Mouse (Mus musculus) forebrain, embryonic 12.5 days (tissue): ENCODE results near the gene Inhbb. TPM values are rescaled to one million over a fixed set of nuclear protein-coding genes. Genes with fewer than 3 reads are reported as not detected.

ENCODE experiments used
- ATAC-seq: fragments of 200-750 bp; cut with Nextera tagmentation; 2 replicates; pipeline ENCODE4 v1.8.0; 2017; ENCODE audit warnings: moderate TSS enrichment; ENCODE audit not compliant: low FRiP score
- H3K27ac ChIP-seq: fragments of 300-500 bp; sonication (generic); 2 replicates; pipeline ENCODE4 v1.5.1; 2016; ENCODE audit warnings: mild to moderate bottlenecking
- H3K27me3 ChIP-seq: fragments of 300-500 bp; sonication (generic); 2 replicates; pipeline ENCODE4 v1.6.1; 2016; ENCODE audit warnings: mild to moderate bottlenecking
- H3K36me3 ChIP-seq: fragments of 300-500 bp; sonication (generic); replicated peaks from 2 replicates; pipeline ENCODE4 v1.6.1; 2016; ENCODE audit warnings: mild to moderate bottlenecking
- H3K4me1 ChIP-seq: fragments of 300-500 bp; sonication (generic); 2 replicates; pipeline ENCODE4 v1.6.1; 2016
- H3K4me2 ChIP-seq: fragments of 300-500 bp; sonication (generic); 2 replicates; pipeline ENCODE4 v1.6.1; 2016; ENCODE audit warnings: mild to moderate bottlenecking, moderate library complexity
- H3K4me3 ChIP-seq: fragments of 300-500 bp; sonication (generic); replicated peaks from 2 replicates; pipeline ENCODE4 v1.5.1; 2016; ENCODE audit warnings: mild to moderate bottlenecking
- H3K9ac ChIP-seq: fragments of 300-500 bp; sonication (generic); 2 replicates; pipeline ENCODE4 v1.6.1; 2016; ENCODE audit warnings: mild to moderate bottlenecking
- H3K9me3 ChIP-seq: fragments of 300-500 bp; sonication (generic); 2 replicates; pipeline ENCODE4 v1.6.1; 2016
- WGBS: fragments of 180-500 bp; shearing (Covaris S2); methylation state at CpG from one replicate; pipeline ENCODE4 v1.1.7; 2016; 5-methylcytosine and 5-hydroxymethylcytosine counted together
- polyA plus RNA-seq: library from polyadenylated mRNA; unstranded; fragments of >200 nt; fragmentation: Nextera tagmentation; extraction: Ambion mirVana; gene quantifications from 2 replicates; pipeline ENCODE4 v1.2.1, GENCODE M21; 2016

The Inhbb gene
- polyA plus RNA-seq, 1 experiment from 2014 or later: 1.8 TPM

- Histone ChIP-seq H3K27ac (no peak overlapping the region), H3K9me3 (no peaks in the 10 kb centered on the region), H3K4me1 (no peaks in the 10 kb centered on the region), H3K36me3 (no peaks in the 10 kb centered on the region), H3K27me3 (no peaks in the 10 kb centered on the region), H3K9ac (no peak overlapping the region), H3K4me2 (no peak overlapping the region), H3K4me3 (no peak overlapping the region)
- WGBS: 94% methylated on average over 9 of the region's 9 CpGs
- ATAC-seq: no peak
Measured at GRCm38 (mm10) chr1:119442901-119443300, 20.9 kb upstream of the Inhbb start.

GRCm38 (mm10) chr1:119438105-119438637 is 16.1 kb upstream of the Inhbb start:
- H3K4me1 ChIP-seq: no peaks in the 10 kb centered on the region
- no peak overlapping the region for H3K4me3 ChIP-seq
- no peaks in the 10 kb centered on the region for H3K9me3 ChIP-seq
- no peak for ATAC-seq
- 93% methylated on average over 9 of the region's 9 CpGs for WGBS
- H3K9ac ChIP-seq: no peak overlapping the region
- H3K36me3 ChIP-seq: no peaks in the 10 kb centered on the region
- no peaks in the 10 kb centered on the region for H3K27me3 ChIP-seq
- H3K27ac ChIP-seq: no peak overlapping the region
- no peak overlapping the region for H3K4me2 ChIP-seq

GRCm38 (mm10) chr1:119437401-119437800 is 15.4 kb upstream of the Inhbb start:
- no peak for ATAC-seq
- H3K9me3 ChIP-seq: no peaks in the 10 kb centered on the region
- 66% methylated on average over 6 of the region's 6 CpGs for WGBS
- H3K27ac ChIP-seq: no peak overlapping the region
- no peaks in the 10 kb centered on the region for H3K27me3 ChIP-seq
- no peak overlapping the region for H3K4me3 ChIP-seq
- no peaks in the 10 kb centered on the region for H3K36me3 ChIP-seq
- no peak overlapping the region for H3K4me2 ChIP-seq
- H3K9ac ChIP-seq: no peak overlapping the region
- H3K4me1 ChIP-seq: no peaks in the 10 kb centered on the region

- no peak for ATAC-seq
- no peaks in the 10 kb centered on the region for H3K36me3 ChIP-seq
Measured at GRCm38 (mm10) chr1:119424141-119424860, 2.3 kb upstream of the Inhbb start.

GRCm38 (mm10) chr1:119423510-119423909 is 1.5 kb upstream of the Inhbb start:
- 5% methylated on average over 14 of the region's 14 CpGs for WGBS
- no peak overlapping the region for H3K27ac ChIP-seq
- H3K4me2 ChIP-seq: no peak overlapping the region
- no peaks in the 10 kb centered on the region for H3K36me3 ChIP-seq
- peaks cover 77% of the 10 kb centered on the region for H3K27me3 ChIP-seq
- no peak for ATAC-seq
- no peak overlapping the region for H3K9ac ChIP-seq
- no peak overlapping the region for H3K4me3 ChIP-seq
- H3K9me3 ChIP-seq: no peaks in the 10 kb centered on the region
- peaks cover 42% of the 10 kb centered on the region for H3K4me1 ChIP-seq

More at GRCm38 (mm10) chr1:119424141-119424860, 2.3 kb upstream of the Inhbb start:
- H3K27ac ChIP-seq: no peak overlapping the region
- no peak overlapping the region for H3K9ac ChIP-seq
- no peaks in the 10 kb centered on the region for H3K9me3 ChIP-seq
- WGBS: 39% methylated on average over 6 of the region's 6 CpGs
- no peak overlapping the region for H3K4me2 ChIP-seq
- peaks cover 69% of the 10 kb centered on the region for H3K27me3 ChIP-seq
- no peak overlapping the region for H3K4me3 ChIP-seq
- peaks cover 35% of the 10 kb centered on the region for H3K4me1 ChIP-seq

GRCm38 (mm10) chr1:119422460-119423015 is 490 bp upstream of the Inhbb start:
- H3K36me3 ChIP-seq: no peaks in the 10 kb centered on the region
- peak overlapping the region; percentile 64 for H3K4me3 ChIP-seq
- H3K9ac ChIP-seq: peak overlapping the region; percentile 71
- WGBS: 1% methylated on average over 31 of the region's 32 CpGs
- H3K27me3 ChIP-seq: peaks cover 87% of the 10 kb centered on the region
- peaks cover 45% of the 10 kb centered on the region for H3K4me1 ChIP-seq
- no peaks in the 10 kb centered on the region for H3K9me3 ChIP-seq
- no peak overlapping the region for H3K27ac ChIP-seq
- ATAC-seq: peak; percentile 9; the same call in 1 of the 2 replicates
- H3K4me2 ChIP-seq: peak overlapping the region; percentile 97

GRCm38 (mm10) chr1:119420984-119421575 is 968 bp downstream of the Inhbb start:
- Histone ChIP-seq H3K4me3 (peak overlapping the region; percentile 64), H3K27me3 (peaks cover 97% of the 10 kb centered on the region), H3K27ac (no peak overlapping the region), H3K4me2 (peak overlapping the region; percentile 97), H3K9ac (peak overlapping the region; percentile 71), H3K9me3 (no peaks in the 10 kb centered on the region), H3K4me1 (peaks cover 45% of the 10 kb centered on the region), H3K36me3 (no peaks in the 10 kb centered on the region)
- ATAC-seq: peak; percentile 62
- WGBS: 0% methylated on average over 60 of the region's 78 CpGs

- WGBS: 1% methylated on average over 76 of the region's 76 CpGs
- Histone ChIP-seq H3K27me3 (peaks cover 90% of the 10 kb centered on the region), H3K36me3 (no peaks in the 10 kb centered on the region), H3K4me1 (peaks cover 45% of the 10 kb centered on the region), H3K9ac (peak overlapping the region; percentile 71), H3K9me3 (no peaks in the 10 kb centered on the region), H3K4me3 (peak overlapping the region; percentile 64), H3K27ac (no peak overlapping the region), H3K4me2 (peak overlapping the region; percentile 97)
- ATAC-seq: peak; percentile 7; the same call in 1 of the 2 replicates
Measured at GRCm38 (mm10) chr1:119420189-119420983, 1.7 kb downstream of the Inhbb start.

- H3K27ac ChIP-seq: no peak overlapping the region
- H3K4me1 ChIP-seq: peaks cover 45% of the 10 kb centered on the region
- H3K4me2 ChIP-seq: peak overlapping the region; percentile 97
- peak overlapping the region; percentile 71 for H3K9ac ChIP-seq
- WGBS: 2% methylated on average over 29 of the region's 29 CpGs
- no peak for ATAC-seq
- H3K4me3 ChIP-seq: peak overlapping the region; percentile 64
- H3K9me3 ChIP-seq: no peaks in the 10 kb centered on the region
- peaks cover 81% of the 10 kb centered on the region for H3K27me3 ChIP-seq
- H3K36me3 ChIP-seq: no peaks in the 10 kb centered on the region
Measured at GRCm38 (mm10) chr1:119419151-119420105, 2.6 kb downstream of the Inhbb start.

- no peak overlapping the region for H3K4me2 ChIP-seq
- peaks cover 45% of the 10 kb centered on the region for H3K4me1 ChIP-seq
- peaks cover 66% of the 10 kb centered on the region for H3K27me3 ChIP-seq
- no peak overlapping the region for H3K27ac ChIP-seq
- ATAC-seq: no peak
- WGBS: 68% methylated on average over 8 of the region's 8 CpGs
- no peaks in the 10 kb centered on the region for H3K9me3 ChIP-seq
- no peak overlapping the region for H3K9ac ChIP-seq
- H3K4me3 ChIP-seq: no peak overlapping the region
- H3K36me3 ChIP-seq: no peaks in the 10 kb centered on the region
Measured at GRCm38 (mm10) chr1:119417991-119418390, 4.1 kb downstream of the Inhbb start.

- Histone ChIP-seq H3K4me2 (no peak overlapping the region), H3K4me1 (peaks cover 41% of the 10 kb centered on the region), H3K27me3 (peaks cover 62% of the 10 kb centered on the region), H3K9ac (no peak overlapping the region), H3K27ac (no peak overlapping the region), H3K4me3 (no peak overlapping the region), H3K36me3 (no peaks in the 10 kb centered on the region), H3K9me3 (no peaks in the 10 kb centered on the region)
- ATAC-seq: no peak
- 84% methylated on average over 20 of the region's 20 CpGs for WGBS
Measured at GRCm38 (mm10) chr1:119417542-119417941, 4.5 kb downstream of the Inhbb start.
